Mouse (Mus musculus) stomach, embryonic 16.5 days (tissue): Measurements from ENCODE around the gene Slc51a. TPM values are rescaled to one million over a fixed set of nuclear protein-coding genes. Genes with fewer than 3 reads are reported as not detected.
"Not testable (repeated sequence)": the region's sequence is repeated elsewhere in the genome, so short reads cannot be mapped to it uniquely, and the experiment has no call there.

Experiments used
- ATAC-seq: fragments of 200-750 bp; cut with Nextera tagmentation; 2 replicates; pipeline ENCODE4 v1.8.0; 2017; ENCODE audit warnings: moderate number of reproducible peaks, moderate TSS enrichment; ENCODE audit not compliant: insufficient read depth, low FRiP score
- H3K27ac ChIP-seq: fragments of 300-500 bp; sonication (generic); 2 replicates; pipeline ENCODE4 v1.5.1; 2014; ENCODE audit warnings: low read length
- H3K27me3 ChIP-seq: fragments of 300-500 bp; sonication (generic); 2 replicates; pipeline ENCODE4 v1.6.1; 2014; ENCODE audit warnings: low read length, control low read depth, mixed read lengths; ENCODE audit not compliant: control insufficient read depth, insufficient read depth
- H3K36me3 ChIP-seq: fragments of 300-500 bp; sonication (generic); 2 replicates; pipeline ENCODE4 v1.6.1; 2014; ENCODE audit warnings: low read length; ENCODE audit not compliant: control insufficient read depth, insufficient read depth
- H3K4me1 ChIP-seq: fragments of 300-500 bp; sonication (generic); 2 replicates; pipeline ENCODE4 v1.6.1; 2014; ENCODE audit warnings: low read length, control low read depth, mixed read lengths; ENCODE audit not compliant: control insufficient read depth, insufficient read depth
- H3K4me2 ChIP-seq: fragments of 300-500 bp; sonication (generic); 2 replicates; pipeline ENCODE4 v1.6.1; 2014; ENCODE audit warnings: low read depth, low read length, mixed read lengths
- H3K4me3 ChIP-seq: fragments of 300-500 bp; sonication (generic); replicated peaks from 2 replicates; pipeline ENCODE4 v1.5.1; 2014; ENCODE audit warnings: mild to moderate bottlenecking, low read length
- H3K9ac ChIP-seq: fragments of 300-500 bp; sonication (generic); 2 replicates; pipeline ENCODE4 v1.6.1; 2014; ENCODE audit warnings: low read length
- H3K9me3 ChIP-seq: fragments of 300-500 bp; sonication (generic); replicated peaks from 2 replicates; pipeline ENCODE4 v1.6.1; 2016; ENCODE audit warnings: low read length, control low read depth; ENCODE audit not compliant: control insufficient read depth
- WGBS: fragments of 180-500 bp; shearing (Covaris S2); extraction: QIAGEN DNeasy Blood & Tissue Kit; methylation state at CpG from one replicate; pipeline ENCODE4 v1.1.7; 2014; 5-methylcytosine and 5-hydroxymethylcytosine counted together
- polyA plus RNA-seq: library from polyadenylated mRNA; unstranded; fragments of >200 nt; fragmentation: Nextera tagmentation; extraction: Ambion mirVana; gene quantifications from 2 replicates; pipeline ENCODE4 v1.2.1, GENCODE M21; 2015

Gene Slc51a
- polyA plus RNA-seq, 1 experiment from 2014 or later = 12.0 TPM

DNA sequence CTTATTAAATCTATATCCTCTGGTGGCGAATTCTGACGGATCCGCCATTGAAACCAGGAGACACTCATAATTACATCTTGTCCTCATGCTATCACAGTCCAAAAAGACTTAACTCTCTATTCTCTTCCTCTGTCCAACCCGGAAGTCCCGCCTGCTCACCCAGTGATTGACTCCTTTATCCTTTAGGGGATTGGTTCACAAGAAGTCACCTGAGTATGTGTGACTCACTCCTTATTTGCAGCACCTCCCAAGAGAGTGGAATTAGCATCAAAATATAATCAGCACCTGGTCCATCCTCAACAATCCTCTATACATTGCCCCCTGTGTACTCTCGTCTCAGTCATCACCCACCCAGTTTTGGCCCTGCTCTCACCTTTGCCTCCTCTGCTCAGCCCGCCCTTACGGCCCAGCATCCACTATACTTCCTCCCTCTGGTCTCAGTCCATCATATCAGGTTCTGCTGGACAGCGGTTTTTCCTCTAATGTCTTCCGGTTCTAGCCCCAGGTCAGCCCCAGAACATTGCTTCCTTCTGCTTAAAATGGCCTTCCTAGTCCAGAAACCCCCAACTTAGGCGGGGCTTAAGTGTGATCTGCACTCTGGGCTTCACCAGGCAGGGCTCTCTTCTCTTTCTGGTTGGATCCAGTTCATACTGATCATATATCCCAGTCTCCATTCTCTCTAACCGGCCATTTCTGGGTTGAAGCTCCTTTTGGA lies 15.1 kb upstream of the Slc51a start:
- H3K36me3 ChIP-seq = no peaks in the 10 kb centered on the region
- 83% methylated on average over 12 of the region's 12 CpGs for WGBS
- no peaks in the 10 kb centered on the region for H3K27me3 ChIP-seq
- H3K4me3 ChIP-seq = no peak overlapping the region
- ATAC-seq = no peak
- no peak overlapping the region for H3K27ac ChIP-seq
- no peak overlapping the region for H3K9ac ChIP-seq
- H3K4me2 ChIP-seq = no peak overlapping the region
- peaks cover under 1% of the 10 kb centered on the region; the same call in 1 of the 2 replicates for H3K4me1 ChIP-seq
- H3K9me3 ChIP-seq = no peaks in the 10 kb centered on the region

- Histone ChIP-seq H3K27me3 (no peaks in the 10 kb centered on the region), H3K4me1 (no peaks in the 10 kb centered on the region), H3K9me3 (no peaks in the 10 kb centered on the region), H3K4me2 (no peak overlapping the region), H3K36me3 (no peaks in the 10 kb centered on the region), H3K27ac (no peak overlapping the region), H3K4me3 (no peak overlapping the region), H3K9ac (no peak overlapping the region)
- no peak for ATAC-seq
- WGBS = 74% methylated on average over 7 of the region's 7 CpGs
Measured at GRCm38 (mm10) chr16:32501459-32501858, 13.8 kb upstream of the Slc51a start.

DNA sequence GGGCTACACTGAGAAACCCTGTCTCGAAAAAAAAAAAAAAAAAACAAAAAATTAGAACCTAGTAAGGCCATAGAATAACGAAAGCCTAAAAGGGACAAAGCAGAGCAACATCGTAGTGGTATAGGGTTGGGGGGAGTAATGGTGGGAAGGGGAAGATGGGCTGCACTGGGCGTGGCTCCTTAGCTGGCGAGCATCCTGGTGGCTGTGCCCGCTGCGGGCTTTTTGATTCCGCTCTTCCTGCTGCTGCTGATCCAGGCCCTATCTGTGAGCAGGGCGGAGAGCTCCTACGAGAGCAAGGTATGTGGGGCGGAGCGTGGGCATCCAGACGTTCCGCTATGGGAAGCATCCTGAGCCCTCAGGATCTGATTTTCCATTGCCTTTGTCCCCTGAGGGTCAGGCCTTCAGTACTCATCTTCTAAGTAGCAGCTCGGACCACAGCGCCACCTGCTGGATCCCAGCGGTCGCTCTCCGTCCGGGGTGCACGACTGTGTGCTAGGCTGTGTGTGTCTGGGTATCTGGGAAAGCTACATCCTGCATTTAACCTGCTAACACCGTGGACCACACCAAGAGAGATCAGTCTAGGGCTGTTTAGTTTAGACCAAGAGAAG lies 11.9 kb upstream of the Slc51a start:
- peak overlapping the region; percentile 39 for H3K4me3 ChIP-seq
- H3K4me1 ChIP-seq = no peaks in the 10 kb centered on the region
- H3K4me2 ChIP-seq = peak overlapping the region; percentile 74
- H3K9me3 ChIP-seq = no peaks in the 10 kb centered on the region
- 9% methylated on average over 22 of the region's 22 CpGs for WGBS
- H3K27ac ChIP-seq = no peak overlapping the region
- H3K9ac ChIP-seq = peak overlapping the region; percentile 65
- no peaks in the 10 kb centered on the region for H3K36me3 ChIP-seq
- ATAC-seq = peak; percentile 84
- no peaks in the 10 kb centered on the region for H3K27me3 ChIP-seq

GRCm38 (mm10) chr16:32498996-32499395 lies 11.3 kb upstream of the Slc51a start:
- Histone ChIP-seq H3K27me3 (no peaks in the 10 kb centered on the region), H3K36me3 (no peaks in the 10 kb centered on the region), H3K4me2 (no peak overlapping the region), H3K27ac (no peak overlapping the region), H3K9me3 (no peaks in the 10 kb centered on the region), H3K9ac (no peak overlapping the region), H3K4me3 (no peak overlapping the region), H3K4me1 (no peaks in the 10 kb centered on the region)
- ATAC-seq = no peak
- WGBS = 66% methylated on average over 13 of the region's 13 CpGs

DNA sequence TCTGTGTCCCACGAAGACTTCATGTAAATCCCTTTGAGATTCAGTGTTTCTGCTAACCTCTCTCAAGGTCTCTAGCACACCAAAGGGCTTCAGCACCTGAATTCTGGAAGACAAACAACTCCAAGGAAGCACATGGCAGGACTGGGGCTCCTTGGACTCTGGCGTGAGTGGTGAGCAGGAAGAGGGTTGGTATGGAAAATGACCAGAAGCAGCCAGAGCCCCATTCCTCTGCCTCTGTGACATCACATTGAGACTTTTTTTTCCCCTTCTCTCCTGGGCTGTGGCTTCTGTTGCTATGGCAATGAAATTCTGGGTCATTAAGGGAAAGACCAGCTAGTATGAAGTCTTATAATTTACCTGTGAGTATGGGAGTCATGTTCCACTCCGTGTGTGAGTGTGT lies 8.3 kb upstream of the Slc51a start, which contains the start of gene Zdhhc19:
TSS of gene Zdhhc19 (plus strand) at position 301 of the 400 bp plus-strand sequence.
- 69% methylated on average over 3 of the region's 3 CpGs for WGBS
- Histone ChIP-seq H3K4me1 (no peaks in the 10 kb centered on the region), H3K27me3 (no peaks in the 10 kb centered on the region), H3K4me2 (no peak within 1 kb of the TSS), H3K36me3 (no peaks in the 10 kb centered on the region), H3K4me3 (no peak within 1 kb of the TSS), H3K9ac (no peak within 1 kb of the TSS), H3K9me3 (no peaks in the 10 kb centered on the region), H3K27ac (no peak within 1 kb of the TSS)
- ATAC-seq = no peak

DNA sequence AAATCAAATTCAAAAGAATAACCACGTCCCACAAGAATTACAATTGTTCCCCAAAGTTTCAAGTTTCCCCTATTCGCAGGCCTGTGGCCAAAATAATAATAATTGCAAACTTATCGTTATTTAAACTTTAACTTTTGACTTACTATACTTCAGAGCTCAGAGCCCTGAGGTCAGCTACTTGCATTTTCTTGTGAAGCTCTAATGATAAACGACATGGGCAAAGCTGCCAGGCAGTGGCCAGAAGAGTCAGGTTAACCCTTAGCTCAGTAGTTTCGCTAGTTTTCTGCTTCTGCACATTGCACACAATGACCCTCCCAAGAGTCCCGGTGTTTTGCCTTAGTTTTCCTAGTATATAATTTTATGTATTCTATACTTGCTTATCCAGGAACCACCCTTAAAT lies 6.7 kb upstream of the Slc51a start:
- H3K4me1 ChIP-seq, ATAC-seq, H3K9me3 ChIP-seq, H3K27ac ChIP-seq, H3K4me3 ChIP-seq, H3K9ac ChIP-seq, H3K27me3 ChIP-seq, H3K4me2 ChIP-seq, H3K36me3 ChIP-seq: not testable (repeated sequence)
- 50% methylated on average over 6 of the region's 6 CpGs for WGBS

GRCm38 (mm10) chr16:32488939-32489338 lies 1.3 kb upstream of the Slc51a start:
- Histone ChIP-seq H3K27ac (no peak overlapping the region), H3K9me3 (no peaks in the 10 kb centered on the region), H3K4me1 (0 out of 2 replicates have a peak, but pooled peaks cover 3% of the 10 kb centered on the region), H3K4me2 (no peak overlapping the region), H3K27me3 (no peaks in the 10 kb centered on the region), H3K4me3 (no peak overlapping the region), H3K9ac (no peak overlapping the region), H3K36me3 (no peaks in the 10 kb centered on the region)
- no peak; the same call in 1 of the 2 replicates for ATAC-seq
- WGBS = 85% methylated on average over 3 of the region's 3 CpGs

DNA sequence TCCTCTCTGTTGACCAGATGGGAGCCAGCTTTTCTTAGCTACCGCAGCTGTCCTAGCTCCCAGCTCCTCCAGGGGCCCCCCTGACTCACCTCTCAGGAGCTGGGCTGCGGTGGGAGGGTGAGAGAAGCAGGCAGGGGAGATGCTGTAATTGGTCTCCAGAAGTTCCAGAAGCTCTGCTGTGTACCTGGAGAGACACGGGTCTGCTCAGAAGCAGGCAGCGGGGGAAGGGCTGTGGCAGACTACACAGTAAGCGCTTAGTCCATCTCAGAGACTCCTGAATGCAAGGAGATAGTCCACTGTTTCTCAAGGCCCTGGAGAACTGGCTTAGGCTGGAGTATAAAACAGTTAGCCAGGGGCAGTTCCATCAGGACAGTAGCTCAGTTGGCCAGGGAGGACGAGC lies 1.6 kb downstream of the Slc51a start:
- Histone ChIP-seq H3K27me3 (no peaks in the 10 kb centered on the region), H3K9ac (no peak overlapping the region), H3K27ac (no peak overlapping the region), H3K4me3 (no peak overlapping the region), H3K36me3 (no peaks in the 10 kb centered on the region), H3K4me2 (no peak overlapping the region), H3K4me1 (0 out of 2 replicates have a peak, but pooled peaks cover 3% of the 10 kb centered on the region), H3K9me3 (no peaks in the 10 kb centered on the region)
- ATAC-seq = no peak
- 65% methylated on average over 6 of the region's 6 CpGs for WGBS

- Histone ChIP-seq H3K36me3 (no peaks in the 10 kb centered on the region), H3K4me3 (no peak overlapping the region), H3K27me3 (no peaks in the 10 kb centered on the region), H3K9ac (no peak overlapping the region), H3K4me1 (0 out of 2 replicates have a peak, but pooled peaks cover 3% of the 10 kb centered on the region), H3K27ac (no peak overlapping the region), H3K9me3 (no peaks in the 10 kb centered on the region), H3K4me2 (no peak overlapping the region)
- 61% methylated on average over 2 of the region's 2 CpGs for WGBS
- ATAC-seq = no peak
Measured at GRCm38 (mm10) chr16:32485209-32485608, 2.5 kb downstream of the Slc51a start.
